Mouse (Mus musculus) myocyte (in vitro differentiated cells): Measurements from ENCODE around the gene Cnst. TPM values are rescaled to one million over a fixed set of nuclear protein-coding genes. Genes with fewer than 3 reads are reported as not detected.

Experiments
- H3K27me3 ChIP-seq: one replicate; pipeline ENCODE4 v1.6.1; 2011; ENCODE audit not compliant: control insufficient read depth, insufficient read depth, insufficient read length
- H3K36me3 ChIP-seq: one replicate; pipeline ENCODE4 v1.6.1; 2011; ENCODE audit not compliant: control insufficient read depth, insufficient read depth
- H3K4me2 ChIP-seq: one replicate; pipeline ENCODE4 v1.6.1; 2011; ENCODE audit warnings: low read depth, control low read depth
- H3K4me3 ChIP-seq: one replicate; pipeline ENCODE4 v1.5.1; 2011; ENCODE audit warnings: mild to moderate bottlenecking, control low read depth, moderate library complexity
- H3K79me2 ChIP-seq: one replicate; pipeline ENCODE4 v1.6.1; 2011; ENCODE audit not compliant: control insufficient read depth, insufficient read depth
- H3ac ChIP-seq: one replicate; pipeline ENCODE4 v1.6.1; 2011; ENCODE audit not compliant: control insufficient read depth, insufficient read length
- CEBPB ChIP-seq: IDR thresholded peaks from 2 replicates; pipeline ENCODE4 v1.6.1; 2011; ENCODE audit warnings: mild to moderate bottlenecking, moderate library complexity; ENCODE audit not compliant: poor library complexity, insufficient read depth, severe bottlenecking
- E2F4 ChIP-seq: IDR thresholded peaks from one replicate; pipeline ENCODE4 v1.6.1; 2011; ENCODE audit warnings: mild to moderate bottlenecking, control low read depth, moderate library complexity; ENCODE audit not compliant: insufficient read depth
- MAX ChIP-seq: IDR thresholded peaks from one replicate; pipeline ENCODE4 v1.6.1; 2011; ENCODE audit warnings: low read depth, mild to moderate bottlenecking, control low read depth
- MYOD1 ChIP-seq, 3 experiments: IDR thresholded peaks; one replicate each; pipeline ENCODE4 v1.6.1; 2011; ENCODE audit warnings: control low read depth in 2 of 3, low read depth in 2 of 3, mild to moderate bottlenecking in 2 of 3, moderate library complexity in 1 of 3; ENCODE audit not compliant: insufficient read length in 2 of 3, control insufficient read depth in 1 of 3
- MYOG ChIP-seq, 3 experiments: IDR thresholded peaks; one replicate each; pipeline ENCODE4 v1.6.1; 2011; ENCODE audit warnings: control low read depth in 2 of 3, low read depth in 2 of 3, mild to moderate bottlenecking in 2 of 3; ENCODE audit not compliant: insufficient read length in 2 of 3, control insufficient read depth in 1 of 3, insufficient read depth in 1 of 3
- POLR2A ChIP-seq: IDR thresholded peaks from one replicate; pipeline ENCODE4 v1.6.1; 2011; ENCODE audit warnings: low read depth, mild to moderate bottlenecking, control low read depth, moderate library complexity; ENCODE audit not compliant: insufficient read length
- POLR2AphosphoS2 ChIP-seq: IDR thresholded peaks from one replicate; pipeline ENCODE4 v1.6.1; 2011; ENCODE audit warnings: low read depth, control low read depth; ENCODE audit not compliant: insufficient read length
- REST ChIP-seq: IDR thresholded peaks from one replicate; pipeline ENCODE4 v1.6.1; 2011; ENCODE audit warnings: mild to moderate bottlenecking, control low read depth, moderate library complexity; ENCODE audit not compliant: insufficient read depth, insufficient read length
- SRF ChIP-seq: IDR thresholded peaks from one replicate; pipeline ENCODE4 v1.6.1; 2011; ENCODE audit warnings: low read depth; ENCODE audit not compliant: control insufficient read depth, insufficient read length
- TCF12 ChIP-seq: IDR thresholded peaks from one replicate; pipeline ENCODE4 v1.6.1; 2011; ENCODE audit warnings: mild to moderate bottlenecking, control low read depth; ENCODE audit not compliant: poor library complexity, insufficient read depth, severe bottlenecking
- TCF3 ChIP-seq: IDR thresholded peaks from one replicate; pipeline ENCODE4 v1.6.1; 2011; ENCODE audit warnings: low read depth, control low read depth; ENCODE audit not compliant: insufficient read length
- USF1 ChIP-seq: IDR thresholded peaks from one replicate; pipeline ENCODE4 v1.6.1; 2011; ENCODE audit warnings: low read depth, mild to moderate bottlenecking, control low read depth, moderate library complexity
- polyA plus RNA-seq: library from polyadenylated mRNA; unstranded; fragments of >200 nt; fragmentation: generic; extraction: Trizol; gene quantifications from one replicate; pipeline ENCODE4 v1.2.1, GENCODE M21; 2012; ENCODE audit warnings: missing spikeins

Gene Cnst
- polyA plus RNA-seq, 1 experiment, result 14.0 TPM

DNA sequence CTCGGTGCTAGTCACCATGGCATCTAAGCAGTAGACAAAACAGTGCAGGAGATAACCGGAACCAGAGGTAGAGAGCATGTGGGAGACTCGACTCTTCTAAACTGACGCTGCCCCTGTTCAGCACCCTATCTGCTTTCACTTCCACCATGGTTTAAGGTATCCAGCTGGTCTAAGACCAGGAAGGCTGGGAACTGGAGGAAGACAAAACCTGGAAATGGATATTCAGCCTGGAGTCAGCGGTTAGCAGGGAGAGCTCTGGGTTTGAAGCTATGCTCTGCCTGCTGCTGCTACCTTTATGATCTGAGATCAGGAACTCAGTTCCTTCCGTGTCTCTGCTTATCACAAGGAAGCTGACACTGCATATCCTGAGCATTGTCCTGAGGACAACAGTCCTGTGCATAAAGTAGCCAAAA lies 35.9 kb downstream of the Cnst start:
- Histone ChIP-seq H3K27me3 (no peaks in the 10 kb centered on the region), H3K4me2 (no peak overlapping the region), H3K4me3 (no peak overlapping the region), H3K79me2 (no peaks in the 10 kb centered on the region), H3K36me3 (peaks cover 5% of the 10 kb centered on the region), H3ac (no peak overlapping the region)
- TF ChIP-seq MYOG (IDR thresholded peaks at IDR 0.05; ENCODE audit: control insufficient read depth in 1 of 3, insufficient read depth in 1 of 3, insufficient read length in 2 of 3, low read depth in 2 of 3), result no peak
- no peak for TF ChIP-seq REST
- no peak for TF ChIP-seq MYOD1 (IDR thresholded peaks at IDR 0.05; ENCODE audit: control insufficient read depth in 1 of 3, insufficient read length in 2 of 3, low read depth in 2 of 3)
- TF ChIP-seq USF1, result no peak
- no peak for TF ChIP-seq TCF3
- TF ChIP-seq CEBPB, result no peak
- no peak for TF ChIP-seq TCF12

GRCm38 (mm10) chr1:179583090-179583489 lies 36.9 kb downstream of the Cnst start:
- H3K79me2 ChIP-seq, result no peaks in the 10 kb centered on the region
- H3K4me3 ChIP-seq, result no peak overlapping the region
- no peak overlapping the region for H3ac ChIP-seq
- TF ChIP-seq REST, result no peak
- no peak for TF ChIP-seq TCF12
- no peak for TF ChIP-seq SRF
- no peak for TF ChIP-seq CEBPB
- no peak for TF ChIP-seq E2F4
- TF ChIP-seq TCF3, result no peak
- TF ChIP-seq MYOG (IDR thresholded peaks at IDR 0.05; ENCODE audit: control insufficient read depth in 1 of 3, insufficient read depth in 1 of 3, insufficient read length in 2 of 3, low read depth in 2 of 3), result no peak
- TF ChIP-seq POLR2A, result no peak
- TF ChIP-seq USF1, result no peak
- no peak for TF ChIP-seq MAX
- no peak for TF ChIP-seq POLR2AphosphoS2
- TF ChIP-seq MYOD1 (IDR thresholded peaks at IDR 0.05; ENCODE audit: control insufficient read depth in 1 of 3, insufficient read length in 2 of 3, low read depth in 2 of 3), result no peak
- peaks cover 5% of the 10 kb centered on the region for H3K36me3 ChIP-seq
- H3K27me3 ChIP-seq, result no peaks in the 10 kb centered on the region
- H3K4me2 ChIP-seq, result no peak overlapping the region

DNA sequence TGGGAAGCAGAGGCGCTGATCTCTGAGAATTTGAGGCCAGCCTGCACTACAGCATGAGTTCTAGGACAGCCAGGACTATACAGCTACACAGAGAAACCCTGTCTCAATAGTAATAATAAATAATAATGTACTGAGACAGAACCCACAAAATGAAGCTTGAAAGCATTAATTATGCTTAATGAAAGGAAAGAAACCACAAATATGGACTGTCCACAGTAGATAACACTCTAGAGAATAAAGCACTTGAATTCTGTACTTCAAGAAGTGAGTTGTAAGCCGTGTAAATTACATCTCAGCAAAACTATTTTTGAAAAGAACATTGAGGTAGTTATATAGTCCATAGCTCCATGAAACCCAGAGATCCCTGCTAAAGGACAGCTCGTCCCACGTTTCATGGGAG lies 38.0 kb downstream of the Cnst start:
- Histone ChIP-seq H3K4me3 (no peak overlapping the region), H3ac (no peak overlapping the region), H3K27me3 (no peaks in the 10 kb centered on the region), H3K4me2 (no peak overlapping the region), H3K36me3 (peaks cover 5% of the 10 kb centered on the region), H3K79me2 (no peaks in the 10 kb centered on the region)
- TF ChIP-seq CEBPB, result no peak
- TF ChIP-seq REST, result no peak
- no peak for TF ChIP-seq POLR2A

DNA sequence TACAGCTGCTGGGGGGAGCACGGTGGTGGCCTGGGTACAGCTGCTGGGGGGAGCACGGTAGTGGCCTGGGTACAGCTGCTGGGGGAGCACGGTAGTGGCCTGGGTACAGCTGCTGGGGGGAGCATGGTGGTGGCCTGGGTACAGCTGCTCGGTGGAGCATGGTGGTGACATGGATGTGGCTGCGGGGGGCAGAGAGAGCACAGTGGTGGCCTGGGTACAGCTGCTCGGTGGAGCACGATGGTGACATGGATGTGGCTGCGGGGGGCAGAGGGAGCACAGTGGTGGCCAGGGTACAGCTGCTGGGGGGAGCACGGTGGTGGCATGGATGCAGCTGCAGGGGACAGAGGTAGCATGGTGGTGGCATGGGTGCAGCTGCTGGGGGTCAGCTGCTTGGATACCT lies 39.5 kb downstream of the Cnst start:
- Histone ChIP-seq H3K79me2 (no peaks in the 10 kb centered on the region), H3K36me3 (peaks cover 2% of the 10 kb centered on the region), H3K4me2 (no peak overlapping the region), H3ac (no peak overlapping the region), H3K27me3 (no peaks in the 10 kb centered on the region), H3K4me3 (no peak overlapping the region)
- TF ChIP-seq MYOD1 (IDR thresholded peaks at IDR 0.05; ENCODE audit: control insufficient read depth in 1 of 3, insufficient read length in 2 of 3, low read depth in 2 of 3) (peak in 2 of 3 experiments; percentile 67 to 78), SRF (no peak), TCF12 (no peak), MAX (no peak), TCF3 (peak; percentile 43), MYOG (IDR thresholded peaks at IDR 0.05; ENCODE audit: control insufficient read depth in 1 of 3, insufficient read depth in 1 of 3, insufficient read length in 2 of 3, low read depth in 2 of 3) (peak; percentile 37 to 86 (median 86)), USF1 (no peak), E2F4 (no peak), POLR2AphosphoS2 (no peak), REST (no peak), CEBPB (no peak), POLR2A (no peak)

DNA sequence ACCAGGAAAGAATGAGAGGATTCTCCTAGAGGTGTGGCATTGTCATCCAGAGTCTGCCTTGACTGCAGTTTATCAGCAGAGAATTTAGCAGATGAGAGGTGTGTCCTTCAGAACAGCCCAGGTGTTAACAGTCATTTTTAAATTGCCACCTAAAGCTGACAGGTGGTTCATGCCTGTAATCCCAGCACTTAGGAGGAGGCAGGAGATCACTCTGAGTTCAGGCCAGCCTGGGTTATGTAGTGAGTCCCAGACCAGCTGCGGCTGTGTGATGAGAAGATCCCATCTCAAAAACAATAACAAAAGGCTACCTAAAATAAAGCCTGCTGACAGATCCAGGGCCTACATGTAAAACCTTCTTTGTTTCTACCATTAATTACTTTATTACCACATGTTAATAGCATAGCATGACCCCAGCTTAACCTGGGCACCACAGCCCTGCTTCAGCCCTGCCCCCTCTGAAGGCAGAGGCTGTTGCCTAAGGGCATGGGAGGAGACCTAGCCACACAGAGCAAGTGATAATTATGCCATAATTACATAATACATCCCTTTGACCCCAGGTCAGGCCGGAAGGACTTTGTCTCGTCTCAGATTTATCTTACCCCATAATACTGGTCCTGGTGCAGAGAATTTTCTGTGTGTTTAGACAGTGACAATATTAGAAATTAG lies 40.4 kb downstream of the Cnst start:
- Histone ChIP-seq H3K79me2 (no peaks in the 10 kb centered on the region), H3ac (no peak overlapping the region), H3K27me3 (no peaks in the 10 kb centered on the region), H3K36me3 (no peaks in the 10 kb centered on the region), H3K4me2 (no peak overlapping the region), H3K4me3 (no peak overlapping the region)
- TF ChIP-seq MYOG (IDR thresholded peaks at IDR 0.05; ENCODE audit: control insufficient read depth in 1 of 3, insufficient read depth in 1 of 3, insufficient read length in 2 of 3, low read depth in 2 of 3) (peak in 1 of 3 experiments; percentile 23), MAX (no peak), MYOD1 (IDR thresholded peaks at IDR 0.05; ENCODE audit: control insufficient read depth in 1 of 3, insufficient read length in 2 of 3, low read depth in 2 of 3) (peak in 2 of 3 experiments; percentile 35 to 42)
